Mouse (Mus musculus) erythroblast, embryonic 14.5 days (primary cell): ENCODE measurements around the gene Cxadr.

Experiments
- GATA1 ChIP-seq: IDR thresholded peaks from 2 replicates; pipeline ENCODE4 v1.6.1; 2012; ENCODE audit warnings: low read length, inconsistent platforms, mixed read lengths
- TAL1 ChIP-seq: IDR thresholded peaks from 3 replicates; pipeline ENCODE4 v1.6.1; 2012; ENCODE audit warnings: low read length, inconsistent platforms, mixed read lengths

- TF ChIP-seq GATA1 (no peak), TAL1 (no peak)
These were observed 12.0 kb downstream of the Cxadr start for GRCm38 (mm10) chr16:78313135-78313887.
